ENCODE assay signal across 28 mouse cellular contexts in genomic region chrX:109184706-109185478, GRCm38 (mm10). TPM values are rescaled to one million over a fixed set of nuclear protein-coding genes. Genes with fewer than 3 reads are reported as not detected.
DNase-seq lines count a peak whose midpoint lies in the region; ATAC-seq and TF ChIP-seq lines count a peak whose summit lies in the region.
"Had no signal": no experiment of that assay in that cellular context is flagged by ENCODE, and none has a peak within 500 bp of the region (broad histone marks: within the 10 kb centered on the region; RNA-seq: fewer than 3 reads in every experiment).

No protein-coding gene starts in this region.

- DNase-seq in liver, postnatal 0 days, result no peak
- no peak for DNase-seq in Patski (ENCODE audit: low read depth, low spot score)
- no peak for DNase-seq in embryo, embryonic 11 days
- no peak for DNase-seq in c-Kit-positive CD71-positive TER-119-positive erythroid progenitor cells, embryonic 14.5 days (ENCODE audit: low spot score)
- DNase-seq in cerebellum, postnatal 36 days, result no peak
- no peak for DNase-seq in forebrain, postnatal 0 days
- DNase-seq: adrenal gland, adult 2 months; adrenal gland, postnatal 14 days; cerebellum, adult 11-12 months; cerebellum, adult 8-10 months; cerebellum, postnatal 10 days; gastrocnemius, postnatal 10 days; gastrocnemius, postnatal 36 days; heart, adult 11 months; heart, postnatal 10 days; heart, postnatal 36 days had no signal

- TF ChIP-seq CTCF in liver, postnatal 0 days (IDR thresholded peaks at IDR 0.05; ENCODE audit: low read depth), result no peak
- TF ChIP-seq CTCF in Patski (IDR thresholded peaks at IDR 0.05), result no peak
- no peak for TF ChIP-seq CTCF in forebrain, postnatal 0 days (IDR thresholded peaks at IDR 0.05; ENCODE audit: low read depth)

- in situ Hi-C loops in Patski (cut with MboI; ENCODE audit: low pct_unique_long_range_greater_than_20kb), result loop anchor here (5.0 kb wide), 1 partner anchor 88 kb away; the partner anchor contains the start of gene Sh3bgrl

- no peak overlapping the region for H3K9ac ChIP-seq in liver, postnatal 0 days (replicated peaks)
- no peak overlapping the region for H3K9ac ChIP-seq in liver, embryonic 12.5 days
- no peak overlapping the region for H3K9ac ChIP-seq in forebrain, postnatal 0 days
- H3K9ac ChIP-seq: embryonic facial prominence, embryonic 12.5 days; embryonic facial prominence, embryonic 15.5 days; forebrain, embryonic 15.5 days; heart, embryonic 12.5 days; heart, embryonic 15.5 days; hindbrain, embryonic 15.5 days had no signal

- H3K27ac ChIP-seq in liver, postnatal 0 days (ENCODE audit: low read depth), result no peak overlapping the region
- no peak overlapping the region for H3K27ac ChIP-seq in liver, embryonic 12.5 days
- no peak overlapping the region for H3K27ac ChIP-seq in forebrain, postnatal 0 days (ENCODE audit: low read depth, low read length)
- H3K27ac ChIP-seq: embryonic facial prominence, embryonic 12.5 days; embryonic facial prominence, embryonic 15.5 days; forebrain, embryonic 15.5 days; heart, embryonic 15.5 days; hindbrain, embryonic 10.5 days; hindbrain, embryonic 15.5 days had no signal

- CTCF ChIA-PET in Patski (lab: Charles Lee), result no interaction called here

- no peak for TF ChIP-seq EP300 in liver, postnatal 0 days (IDR thresholded peaks at IDR 0.05; ENCODE audit: low read depth)

- no peaks in the 10 kb centered on the region for H3K9me3 ChIP-seq in liver, postnatal 0 days (ENCODE audit: low read length)
- no peaks in the 10 kb centered on the region for H3K9me3 ChIP-seq in liver, embryonic 12.5 days (replicated peaks)
- no peaks in the 10 kb centered on the region for H3K9me3 ChIP-seq in forebrain, postnatal 0 days (ENCODE audit: low read length)
- H3K9me3 ChIP-seq: embryonic facial prominence, embryonic 12.5 days; embryonic facial prominence, embryonic 15.5 days; forebrain, embryonic 15.5 days; heart, embryonic 12.5 days; heart, embryonic 15.5 days; hindbrain, embryonic 10.5 days; hindbrain, embryonic 15.5 days had no signal

- H3K4me2 ChIP-seq in liver, postnatal 0 days (ENCODE audit: low read depth, low read length), result no peak overlapping the region
- H3K4me2 ChIP-seq in liver, embryonic 12.5 days, result no peak overlapping the region
- H3K4me2 ChIP-seq in forebrain, postnatal 0 days (ENCODE audit: low read depth), result no peak overlapping the region
- H3K4me2 ChIP-seq: embryonic facial prominence, embryonic 12.5 days; embryonic facial prominence, embryonic 15.5 days; forebrain, embryonic 15.5 days; heart, embryonic 12.5 days; heart, embryonic 15.5 days; hindbrain, embryonic 15.5 days had no signal

- no peaks in the 10 kb centered on the region for H3K36me3 ChIP-seq in liver, postnatal 0 days (replicated peaks; ENCODE audit: insufficient read depth, low read length)
- no peaks in the 10 kb centered on the region for H3K36me3 ChIP-seq in liver, embryonic 12.5 days
- H3K36me3 ChIP-seq in forebrain, postnatal 0 days (ENCODE audit: insufficient read depth), result no peaks in the 10 kb centered on the region
- H3K36me3 ChIP-seq: embryonic facial prominence, embryonic 12.5 days; embryonic facial prominence, embryonic 15.5 days; forebrain, embryonic 15.5 days; heart, embryonic 12.5 days; heart, embryonic 15.5 days; hindbrain, embryonic 10.5 days; hindbrain, embryonic 15.5 days had no signal

- no peak overlapping the region for H3K4me3 ChIP-seq in liver, postnatal 0 days (ENCODE audit: low read depth, low read length)
- H3K4me3 ChIP-seq in liver, embryonic 12.5 days, result no peak overlapping the region
- H3K4me3 ChIP-seq in forebrain, postnatal 0 days (ENCODE audit: low read depth, low read length), result no peak overlapping the region
- H3K4me3 ChIP-seq: embryonic facial prominence, embryonic 12.5 days; embryonic facial prominence, embryonic 15.5 days; forebrain, embryonic 15.5 days; heart, embryonic 12.5 days; heart, embryonic 15.5 days; hindbrain, embryonic 10.5 days; hindbrain, embryonic 15.5 days had no signal

- no peaks in the 10 kb centered on the region for H3K4me1 ChIP-seq in liver, postnatal 0 days (ENCODE audit: insufficient read depth)
- H3K4me1 ChIP-seq in liver, embryonic 12.5 days, result no peaks in the 10 kb centered on the region
- H3K4me1 ChIP-seq in forebrain, postnatal 0 days (ENCODE audit: insufficient read depth), result no peaks in the 10 kb centered on the region
- H3K4me1 ChIP-seq: embryonic facial prominence, embryonic 12.5 days; embryonic facial prominence, embryonic 15.5 days; forebrain, embryonic 15.5 days; heart, embryonic 12.5 days; heart, embryonic 15.5 days; hindbrain, embryonic 10.5 days; hindbrain, embryonic 15.5 days had no signal

- no peaks in the 10 kb centered on the region for H3K27me3 ChIP-seq in liver, postnatal 0 days (ENCODE audit: insufficient read depth, low read length)
- H3K27me3 ChIP-seq in liver, embryonic 12.5 days (replicated peaks), result no peaks in the 10 kb centered on the region
- peaks cover 32% of the 10 kb centered on the region for H3K27me3 ChIP-seq in Patski
- H3K27me3 ChIP-seq in forebrain, postnatal 0 days (ENCODE audit: insufficient read depth, low read length), result no peaks in the 10 kb centered on the region
- H3K27me3 ChIP-seq: embryonic facial prominence, embryonic 12.5 days; embryonic facial prominence, embryonic 15.5 days; forebrain, embryonic 15.5 days; heart, embryonic 12.5 days; heart, embryonic 15.5 days; hindbrain, embryonic 15.5 days had no signal

- POLR2A ChIA-PET in Patski (lab: Charles Lee), result interaction anchor here (0.6 kb wide), 1 partner anchor 23 kb away, joined by 4 read pairs; no protein-coding TSS in a partner anchor

- peak; percentile 61 for ATAC-seq in liver, postnatal 0 days
- no peak for ATAC-seq in liver, embryonic 12.5 days
- ATAC-seq in Patski, result peak; percentile 74
- ATAC-seq in megakaryocyte progenitor cell, adult 5-6 weeks (replicated peaks; ENCODE audit: poor library complexity), result peak; percentile 94
- no peak for ATAC-seq in forebrain, postnatal 0 days
- ATAC-seq: CD4-positive, CD25-positive, alpha-beta regulatory T cell, adult 4 months; forebrain, embryonic 15.5 days; intestine, postnatal 0 days had no signal

- 63% methylated on average over 4 of the region's 4 CpGs for WGBS in liver, postnatal 0 days (ENCODE audit: insufficient replicate concordance)
- WGBS in liver, embryonic 12.5 days (ENCODE audit: insufficient replicate concordance), result 62% methylated on average over 4 of the region's 4 CpGs
- 84% methylated on average over 4 of the region's 4 CpGs for WGBS in forebrain, postnatal 0 days

RNA-seq across cellular contexts. Expression of gene Gm6377, which starts 11.7 kb away (rescaled TPM):
- polyA plus RNA-seq in liver, postnatal 0 days (2015; fragmentation: Nextera tagmentation; extraction: Ambion mirVana), result 0.81 and 0.97 TPM in 2 replicates
- polyA plus RNA-seq in liver, embryonic 12.5 days (2016; fragmentation: Nextera tagmentation; extraction: Ambion mirVana), result 0.17 and 0.26 TPM in 2 replicates
- polyA plus RNA-seq in Patski (2021), result 0.03 TPM
- total RNA-seq in megakaryocyte progenitor cell, adult 5-6 weeks (2015), result 0.79 and 1.0 TPM in 2 replicates
- 0.84 and 2.4 TPM in 2 replicates for total RNA-seq in megakaryocyte progenitor cell, adult 5-6 weeks (2017)
- 0.38 TPM in 1 of 2 replicates, not detected in the other for total RNA-seq in forebrain, postnatal 0 days (2014; rRNA removed)
- 0.06 TPM in 2 replicates for polyA plus RNA-seq in forebrain, postnatal 0 days (2015; fragmentation: Nextera tagmentation; extraction: Ambion mirVana)
- total RNA-seq: adrenal gland, postnatal 14 days; gastrocnemius, adult 18-20 months; gastrocnemius, postnatal 36 days had no signal
- polyA plus RNA-seq: adrenal gland, adult 2 months; forebrain, embryonic 15.5 days had no signal

Comparison
In these comparisons a context has a peak if more than half of its experiments do, and no peak if none do; other contexts are left out.
1. ATAC-seq: peak in liver, postnatal 0 days (single experiment), Patski (single experiment) and megakaryocyte progenitor cell, adult 5-6 weeks (single experiment); none in liver, embryonic 12.5 days (single experiment) and forebrain, postnatal 0 days (single experiment).